Mouse (Mus musculus): ENCODE data around the gene Dbx2. TPM values are rescaled to one million over a fixed set of nuclear protein-coding genes. Genes with fewer than 3 reads are reported as not detected.

Dbx2 gene
- total and polyA plus RNA-seq, 2 experiments from 2014 or later, result not detected

GRCm38 (mm10) chr15:95691129-95691528 lies 35.4 kb upstream of the Dbx2 start:
- no peak for ATAC-seq (ENCODE audit: insufficient read depth, low read depth)
- H3K4me1 ChIP-seq (ENCODE audit: control insufficient read depth, insufficient read depth), result no peaks in the 10 kb centered on the region
- H3K9me3 ChIP-seq (replicated peaks; ENCODE audit: control insufficient read depth, low read length), result no peaks in the 10 kb centered on the region
- no peak overlapping the region for H3K4me3 ChIP-seq (ENCODE audit: low read depth, low read length)
- no peak for TF ChIP-seq CTCF (IDR thresholded peaks at IDR 0.05; ENCODE audit: low read depth)
- TF ChIP-seq EP300 (IDR thresholded peaks at IDR 0.05; ENCODE audit: low read depth), result no peak
- DNase-seq (ENCODE audit: low spot score), result no peak
- no peak overlapping the region for H3K4me2 ChIP-seq (ENCODE audit: low read depth, low read length)
- H3K27me3 ChIP-seq (ENCODE audit: control insufficient read depth, insufficient read depth, low read length), result no peaks in the 10 kb centered on the region
- no peak overlapping the region for H3K9ac ChIP-seq (replicated peaks; ENCODE audit: low read depth, low read length)
- 59% methylated on average over 5 of the region's 5 CpGs for WGBS
- H3K27ac ChIP-seq (ENCODE audit: low read depth), result no peak overlapping the region
- no peaks in the 10 kb centered on the region for H3K36me3 ChIP-seq (replicated peaks; ENCODE audit: control insufficient read depth, insufficient read depth, low read length)

GRCm38 (mm10) chr15:95682620-95683019 lies 26.9 kb upstream of the Dbx2 start:
- H3K4me3 ChIP-seq (ENCODE audit: low read depth, low read length), result no peak overlapping the region
- TF ChIP-seq EP300 (IDR thresholded peaks at IDR 0.05; ENCODE audit: low read depth) (no peak), CTCF (IDR thresholded peaks at IDR 0.05; ENCODE audit: low read depth) (no peak)
- H3K4me2 ChIP-seq (ENCODE audit: low read depth, low read length), result no peak overlapping the region
- no peaks in the 10 kb centered on the region for H3K4me1 ChIP-seq (ENCODE audit: control insufficient read depth, insufficient read depth)
- no peak overlapping the region for H3K27ac ChIP-seq (ENCODE audit: low read depth)
- no peak for DNase-seq (ENCODE audit: low spot score)
- H3K27me3 ChIP-seq (ENCODE audit: control insufficient read depth, insufficient read depth, low read length), result no peaks in the 10 kb centered on the region
- 71% methylated on average over 4 of the region's 4 CpGs for WGBS
- no peak for ATAC-seq (ENCODE audit: insufficient read depth, low read depth)
- no peak overlapping the region for H3K9ac ChIP-seq (replicated peaks; ENCODE audit: low read depth, low read length)
- no peaks in the 10 kb centered on the region for H3K36me3 ChIP-seq (replicated peaks; ENCODE audit: control insufficient read depth, insufficient read depth, low read length)
- H3K9me3 ChIP-seq (replicated peaks; ENCODE audit: control insufficient read depth, low read length), result 0 out of 2 replicates have a peak, but pooled peaks cover 5% of the 10 kb centered on the region

- WGBS, result 41% methylated on average over 4 of the region's 4 CpGs
- Histone ChIP-seq H3K27me3 (ENCODE audit: control insufficient read depth, insufficient read depth, low read length) (no peaks in the 10 kb centered on the region), H3K4me2 (ENCODE audit: low read depth, low read length) (no peak overlapping the region), H3K9me3 (replicated peaks; ENCODE audit: control insufficient read depth, low read length) (no peaks in the 10 kb centered on the region), H3K27ac (ENCODE audit: low read depth) (no peak overlapping the region), H3K4me1 (ENCODE audit: control insufficient read depth, insufficient read depth) (no peaks in the 10 kb centered on the region), H3K4me3 (ENCODE audit: low read depth, low read length) (no peak overlapping the region), H3K9ac (replicated peaks; ENCODE audit: low read depth, low read length) (no peak overlapping the region), H3K36me3 (replicated peaks; ENCODE audit: control insufficient read depth, insufficient read depth, low read length) (no peaks in the 10 kb centered on the region)
- TF ChIP-seq CTCF (IDR thresholded peaks at IDR 0.05; ENCODE audit: low read depth), result no peak
- no peak for TF ChIP-seq EP300 (IDR thresholded peaks at IDR 0.05; ENCODE audit: low read depth)
- no peak for DNase-seq (ENCODE audit: low spot score)
- no peak for ATAC-seq (ENCODE audit: insufficient read depth, low read depth)
These were observed 19.9 kb upstream of the Dbx2 start for GRCm38 (mm10) chr15:95675645-95676044.

GRCm38 (mm10) chr15:95675176-95675575 lies 19.4 kb upstream of the Dbx2 start:
- Histone ChIP-seq H3K27me3 (ENCODE audit: control insufficient read depth, insufficient read depth, low read length) (no peaks in the 10 kb centered on the region), H3K27ac (ENCODE audit: low read depth) (no peak overlapping the region), H3K4me3 (ENCODE audit: low read depth, low read length) (no peak overlapping the region), H3K4me1 (ENCODE audit: control insufficient read depth, insufficient read depth) (no peaks in the 10 kb centered on the region), H3K9me3 (replicated peaks; ENCODE audit: control insufficient read depth, low read length) (no peaks in the 10 kb centered on the region), H3K4me2 (ENCODE audit: low read depth, low read length) (no peak overlapping the region), H3K9ac (replicated peaks; ENCODE audit: low read depth, low read length) (no peak overlapping the region), H3K36me3 (replicated peaks; ENCODE audit: control insufficient read depth, insufficient read depth, low read length) (no peaks in the 10 kb centered on the region)
- no peak for TF ChIP-seq EP300 (IDR thresholded peaks at IDR 0.05; ENCODE audit: low read depth)
- no peak for TF ChIP-seq CTCF (IDR thresholded peaks at IDR 0.05; ENCODE audit: low read depth)
- DNase-seq (ENCODE audit: low spot score) (no peak), ATAC-seq (ENCODE audit: insufficient read depth, low read depth) (no peak)
- WGBS, result 75% methylated on average over 2 of the region's 2 CpGs

GRCm38 (mm10) chr15:95667209-95667608 lies 11.4 kb upstream of the Dbx2 start:
- Histone ChIP-seq H3K9ac (replicated peaks; ENCODE audit: low read depth, low read length) (no peak overlapping the region), H3K4me1 (ENCODE audit: control insufficient read depth, insufficient read depth) (no peaks in the 10 kb centered on the region), H3K27me3 (ENCODE audit: control insufficient read depth, insufficient read depth, low read length) (no peaks in the 10 kb centered on the region), H3K4me2 (ENCODE audit: low read depth, low read length) (no peak overlapping the region), H3K27ac (ENCODE audit: low read depth) (no peak overlapping the region), H3K9me3 (replicated peaks; ENCODE audit: control insufficient read depth, low read length) (no peaks in the 10 kb centered on the region), H3K4me3 (ENCODE audit: low read depth, low read length) (no peak overlapping the region), H3K36me3 (replicated peaks; ENCODE audit: control insufficient read depth, insufficient read depth, low read length) (no peaks in the 10 kb centered on the region)
- ATAC-seq (ENCODE audit: insufficient read depth, low read depth) (no peak), DNase-seq (ENCODE audit: low spot score) (no peak)
- WGBS, result 34% methylated on average over 8 of the region's 8 CpGs
- no peak for TF ChIP-seq EP300 (IDR thresholded peaks at IDR 0.05; ENCODE audit: low read depth)
- TF ChIP-seq CTCF (IDR thresholded peaks at IDR 0.05; ENCODE audit: low read depth), result no peak

- DNase-seq (ENCODE audit: low spot score), result no peak
- Histone ChIP-seq H3K9me3 (replicated peaks; ENCODE audit: control insufficient read depth, low read length) (no peaks in the 10 kb centered on the region), H3K4me1 (ENCODE audit: control insufficient read depth, insufficient read depth) (no peaks in the 10 kb centered on the region), H3K4me3 (ENCODE audit: low read depth, low read length) (no peak overlapping the region), H3K27ac (ENCODE audit: low read depth) (no peak overlapping the region), H3K27me3 (ENCODE audit: control insufficient read depth, insufficient read depth, low read length) (no peaks in the 10 kb centered on the region), H3K4me2 (ENCODE audit: low read depth, low read length) (no peak overlapping the region), H3K9ac (replicated peaks; ENCODE audit: low read depth, low read length) (no peak overlapping the region), H3K36me3 (replicated peaks; ENCODE audit: control insufficient read depth, insufficient read depth, low read length) (no peaks in the 10 kb centered on the region)
- no peak for ATAC-seq (ENCODE audit: insufficient read depth, low read depth)
- WGBS, result 86% methylated on average over 4 of the region's 4 CpGs
- TF ChIP-seq EP300 (IDR thresholded peaks at IDR 0.05; ENCODE audit: low read depth) (no peak), CTCF (IDR thresholded peaks at IDR 0.05; ENCODE audit: low read depth) (no peak)
These were observed 9.2 kb upstream of the Dbx2 start for GRCm38 (mm10) chr15:95665002-95665401.
